Comparison of ENCODE assay signal across 17 mouse cellular contexts in genomic region chr16:66798204-66798603, GRCm38 (mm10).
DNase-seq lines count a peak whose midpoint lies in the region; TF ChIP-seq lines count a peak whose summit lies in the region.
"Had no signal": no experiment of that assay in that cellular context is flagged by ENCODE, and none has a peak within 500 bp of the region (broad histone marks: within the 10 kb centered on the region; RNA-seq: fewer than 3 reads in every experiment).

No protein-coding gene starts in this region.

- no peaks in the 10 kb centered on the region; the same call in 1 of the 2 replicates for H3K4me1 ChIP-seq in cerebellum, adult 2 months (ENCODE audit: control insufficient read depth, insufficient read depth, low read length)
- H3K4me1 ChIP-seq: embryonic facial prominence, embryonic 13.5 days; forebrain, embryonic 12.5 days had no signal

- no peak overlapping the region for H3K27ac ChIP-seq in cerebellum, adult 2 months (ENCODE audit: insufficient read depth, low read length)
- H3K27ac ChIP-seq: embryonic facial prominence, embryonic 13.5 days; forebrain, embryonic 12.5 days; gastrocnemius, adult 2 months; heart, embryonic 13.5 days had no signal

- 16% methylated on average over 3 of the region's 3 CpGs for WGBS in cerebellum, adult 2 months

- TF ChIP-seq CTCF in brain, embryonic 14.5 days (IDR thresholded peaks at IDR 0.05; ENCODE audit: borderline replicate concordance, extremely low read depth, insufficient read depth, insufficient read length), result no peak
- no peak for TF ChIP-seq CTCF in cerebellum, adult 2 months (IDR thresholded peaks at IDR 0.05; ENCODE audit: borderline replicate concordance, insufficient read depth, low read depth, low read length)

- no peak for TF ChIP-seq POLR2A in brain, embryonic 14.5 days (IDR thresholded peaks at IDR 0.05; ENCODE audit: borderline replicate concordance, extremely low read depth, insufficient read depth, insufficient read length, poor library complexity, severe bottlenecking)
- no peak for TF ChIP-seq POLR2A in cerebellum, adult 2 months (IDR thresholded peaks at IDR 0.05; ENCODE audit: borderline replicate concordance, insufficient read depth, low read length)

- no peak overlapping the region for H3K4me3 ChIP-seq in cerebellum, adult 2 months (replicated peaks; ENCODE audit: insufficient read depth, low read depth, low read length)
- H3K4me3 ChIP-seq: embryonic facial prominence, embryonic 13.5 days; forebrain, embryonic 12.5 days; gastrocnemius, adult 2 months; heart, embryonic 13.5 days had no signal

- H3K27me3 ChIP-seq in cerebellum, adult 2 months (ENCODE audit: control insufficient read depth, insufficient read depth, low read length), result no peaks in the 10 kb centered on the region
- H3K27me3 ChIP-seq: embryonic facial prominence, embryonic 13.5 days; forebrain, embryonic 12.5 days; heart, embryonic 13.5 days had no signal

- peak; percentile 79 for DNase-seq in brain, adult 2 months (ENCODE audit: low read depth, low spot score)
- DNase-seq in brain, embryonic 14.5 days (ENCODE audit: low read depth), result peak; percentile 59
- peak; percentile 37 to 71 for DNase-seq in cerebellum, adult 2 months
- DNase-seq in cerebellum, postnatal 10 days, result peak; percentile 45 to 54
- DNase-seq in embryo, embryonic 11 days, result no peak
- DNase-seq in adrenal gland, postnatal 36 days, result no peak
- no peak for DNase-seq in gastrocnemius, adult 8-10 months (ENCODE audit: low spot score in 2 of 2)
- DNase-seq in urinary bladder, adult 2 months (ENCODE audit: low spot score), result no peak
- DNase-seq: adrenal gland, postnatal 10 days; gastrocnemius, adult 2 months; gastrocnemius, postnatal 36 days; heart, adult 11 months; heart, postnatal 36 days; kidney, adult 8-10 months had no signal

Comparison
In these comparisons a context has a peak if more than half of its experiments do, and no peak if none do; other contexts are left out.
1. DNase-seq: peak in brain, adult 2 months (single experiment), brain, embryonic 14.5 days (single experiment), cerebellum, adult 2 months (2 of 2) and cerebellum, postnatal 10 days (2 of 2); none in embryo, embryonic 11 days (single experiment), adrenal gland, postnatal 36 days (0 of 2), gastrocnemius, adult 8-10 months (0 of 2) and urinary bladder, adult 2 months (single experiment).